ENCODE assay signal across 11 mouse cellular contexts in the genomic region with DNA sequence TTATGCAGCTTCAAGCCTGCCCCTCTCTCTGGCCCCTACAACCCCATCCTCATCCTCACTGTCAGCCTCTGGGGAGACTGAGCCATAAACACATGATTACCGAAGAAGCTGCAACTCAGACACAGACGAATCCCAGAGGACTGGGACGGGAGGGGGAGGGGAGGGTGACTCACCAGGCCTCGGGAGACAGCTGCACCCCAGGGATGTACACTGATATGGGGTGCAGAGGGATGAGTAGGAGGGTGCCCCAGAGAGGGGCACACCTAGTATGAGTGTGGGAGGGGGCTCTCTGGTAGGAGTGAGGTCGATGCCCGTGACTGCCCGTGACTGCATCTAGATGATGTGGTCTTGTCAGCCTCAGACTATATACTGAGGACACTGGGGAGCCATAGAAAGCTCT.
DNase-seq lines count a peak whose midpoint lies in the region; ATAC-seq and TF ChIP-seq lines count a peak whose summit lies in the region.
"Had no signal": no experiment of that assay in that cellular context is flagged by ENCODE, and none has a peak within 500 bp of the region (broad histone marks: within the 10 kb centered on the region; RNA-seq: fewer than 3 reads in every experiment).

No protein-coding gene starts in this region.

- H3K27me3 ChIP-seq in kidney, embryonic 15.5 days, result no peaks in the 10 kb centered on the region
- no peaks in the 10 kb centered on the region for H3K27me3 ChIP-seq in C2C12 (ENCODE audit: control insufficient read depth, insufficient read depth, insufficient read length)
- no peaks in the 10 kb centered on the region for H3K27me3 ChIP-seq in midbrain, embryonic 12.5 days
- H3K27me3 ChIP-seq: embryonic facial prominence, embryonic 13.5 days; forebrain, embryonic 15.5 days; liver, embryonic 13.5 days had no signal

- peaks cover 16% of the 10 kb centered on the region for H3K4me1 ChIP-seq in kidney, embryonic 15.5 days
- H3K4me1 ChIP-seq in midbrain, embryonic 12.5 days, result 0 out of 2 replicates have a peak, but pooled peaks cover 16% of the 10 kb centered on the region

- no peak for TF ChIP-seq CTCF in C2C12 (IDR thresholded peaks at IDR 0.05; ENCODE audit: control insufficient read depth, insufficient read depth, insufficient read length)

- H3ac ChIP-seq in C2C12 (ENCODE audit: control insufficient read depth, insufficient read length, low read depth), result no peak overlapping the region

- 56% methylated on average over 7 of the region's 7 CpGs for WGBS in kidney, embryonic 15.5 days
- 85% methylated on average over 7 of the region's 7 CpGs for WGBS in midbrain, embryonic 12.5 days

- H3K27ac ChIP-seq in kidney, embryonic 15.5 days, result no peak overlapping the region
- no peak overlapping the region for H3K27ac ChIP-seq in midbrain, embryonic 12.5 days (replicated peaks)
- H3K27ac ChIP-seq: embryonic facial prominence, embryonic 13.5 days; forebrain, embryonic 15.5 days; liver, embryonic 13.5 days had no signal

- DNase-seq in adrenal gland, adult 2 months, result peak; percentile 66
- no peak for DNase-seq in adrenal gland, postnatal 4 days (ENCODE audit: low spot score in 2 of 2)
- DNase-seq in kidney, postnatal 36 days, result no peak
- DNase-seq in urinary bladder, postnatal 36 days (ENCODE audit: low spot score in 2 of 2), result no peak
- no peak for DNase-seq in lung, postnatal 25 days (ENCODE audit: low spot score)
- DNase-seq: liver, embryonic 13.5 days had no signal

- H3K79me3 ChIP-seq in C2C12 (ENCODE audit: low read depth), result peaks cover 5% of the 10 kb centered on the region

- H3K79me2 ChIP-seq in C2C12 (ENCODE audit: control insufficient read depth, insufficient read depth), result peaks cover 28% of the 10 kb centered on the region

- no peak overlapping the region for H3K4me3 ChIP-seq in kidney, embryonic 15.5 days (replicated peaks)
- H3K4me3 ChIP-seq in C2C12 (ENCODE audit: insufficient read depth, poor library complexity, severe bottlenecking), result no peak overlapping the region
- H3K4me3 ChIP-seq in midbrain, embryonic 12.5 days, result no peak overlapping the region
- H3K4me3 ChIP-seq: embryonic facial prominence, embryonic 13.5 days; forebrain, embryonic 15.5 days; liver, embryonic 13.5 days had no signal

- ATAC-seq in kidney, embryonic 15.5 days (replicated peaks; ENCODE audit: low FRiP score), result 0 out of 2 replicates have a peak, but pooled peaks have one; percentile 37
- 0 out of 2 replicates have a peak, but pooled peaks have one; percentile 14 for ATAC-seq in midbrain, embryonic 12.5 days (ENCODE audit: low FRiP score, low read depth)

- no peak overlapping the region for H3K4me2 ChIP-seq in kidney, embryonic 15.5 days
- H3K4me2 ChIP-seq in midbrain, embryonic 12.5 days (replicated peaks), result no peak overlapping the region
- H3K4me2 ChIP-seq: embryonic facial prominence, embryonic 13.5 days; forebrain, embryonic 15.5 days; liver, embryonic 13.5 days had no signal

- H3K9ac ChIP-seq in kidney, embryonic 15.5 days, result no peak overlapping the region
- no peak overlapping the region for H3K9ac ChIP-seq in midbrain, embryonic 12.5 days (replicated peaks)
- H3K9ac ChIP-seq: embryonic facial prominence, embryonic 13.5 days; forebrain, embryonic 15.5 days; liver, embryonic 13.5 days had no signal

- H3K9me3 ChIP-seq in kidney, embryonic 15.5 days (replicated peaks), result no peaks in the 10 kb centered on the region
- no peaks in the 10 kb centered on the region for H3K9me3 ChIP-seq in midbrain, embryonic 12.5 days
- H3K9me3 ChIP-seq: embryonic facial prominence, embryonic 13.5 days; forebrain, embryonic 15.5 days; liver, embryonic 13.5 days had no signal

- H3K36me3 ChIP-seq in kidney, embryonic 15.5 days, result peaks cover 19% of the 10 kb centered on the region; the same call in 1 of the 2 replicates
- H3K36me3 ChIP-seq in C2C12 (ENCODE audit: control insufficient read depth, insufficient read depth), result no peaks in the 10 kb centered on the region
- H3K36me3 ChIP-seq in midbrain, embryonic 12.5 days, result peaks cover 10% of the 10 kb centered on the region; the same call in 1 of the 2 replicates
- H3K36me3 ChIP-seq: forebrain, embryonic 15.5 days had no signal

TF ChIP-seq in C2C12, 6 proteins besides CTCF, POLR2A, EP300 and RAD21:
- peak; percentile 74 for TF ChIP-seq MYOD1 (IDR thresholded peaks at IDR 0.05; ENCODE audit: control insufficient read depth, insufficient read length, low read depth)
- no peak for TF ChIP-seq USF1 (IDR thresholded peaks at IDR 0.05; ENCODE audit: low read depth)
- no peak for TF ChIP-seq CEBPB (IDR thresholded peaks at IDR 0.05; ENCODE audit: low read depth)
- no peak for TF ChIP-seq MAX (IDR thresholded peaks at IDR 0.05)
- no peak for TF ChIP-seq FOSL1 (IDR thresholded peaks at IDR 0.05; ENCODE audit: insufficient read depth, low read length, poor library complexity, severe bottlenecking)
- no peak for TF ChIP-seq MYOG (IDR thresholded peaks at IDR 0.05; ENCODE audit: control insufficient read depth, extremely low read depth, insufficient read length)
